Mouse (Mus musculus) retina, embryonic 14.5 days (tissue): Measurements from ENCODE around the gene Trim71.
A peak's percentile ranks its signal among the peaks of the same experiment; 100 is the strongest.

Experiments used
- DNase-seq: peaks from one replicate; pipeline ENCODE4 v3.0.0-alpha.2; 2015; ENCODE audit warnings: low spot score

Gene Trim71

DNA sequence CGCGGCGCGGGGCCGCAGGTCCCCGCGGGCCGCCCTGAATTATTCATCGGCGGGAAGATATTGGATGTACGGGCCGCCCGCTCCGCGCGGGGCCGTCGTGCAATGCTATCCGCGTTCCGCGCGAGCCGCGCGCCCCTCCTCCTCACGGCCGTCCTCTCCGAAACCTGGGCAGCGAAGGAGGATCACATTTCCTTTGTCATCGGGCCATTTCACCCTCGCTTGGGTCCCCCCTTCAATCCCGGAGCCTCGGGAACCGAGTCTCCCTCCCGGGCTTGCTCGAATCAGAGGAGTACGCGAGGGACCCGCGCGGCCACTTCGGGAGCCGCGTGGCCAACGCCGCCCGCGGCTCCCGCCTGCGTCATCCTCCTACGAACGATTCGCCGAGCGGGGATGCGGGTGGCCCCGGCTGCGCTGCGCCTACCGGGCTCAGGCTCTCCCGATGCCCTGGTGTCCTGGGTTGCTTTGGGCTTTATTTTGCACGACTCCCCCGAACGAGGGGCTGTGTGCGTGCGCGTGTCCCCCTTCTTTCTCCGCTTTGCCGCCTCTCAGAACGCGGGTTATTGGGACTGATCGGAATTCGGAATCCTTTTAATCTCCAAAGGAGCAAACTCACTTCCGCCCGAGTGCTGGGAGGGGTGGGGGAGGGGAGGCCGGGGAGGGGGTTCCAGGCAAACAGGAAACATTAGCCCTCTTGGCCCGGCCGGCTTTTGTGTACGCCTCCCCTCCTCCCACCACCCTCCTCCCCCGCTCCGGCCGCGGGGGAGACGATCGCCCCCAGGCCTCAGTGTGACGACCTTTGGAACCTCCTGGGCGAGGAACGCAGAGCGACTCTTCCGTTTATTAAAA lies at the start of gene Trim71:
TSS of gene Trim71 (minus strand) at position 609 of the 846 bp plus-strand sequence.
- no peak for DNase-seq

DNA sequence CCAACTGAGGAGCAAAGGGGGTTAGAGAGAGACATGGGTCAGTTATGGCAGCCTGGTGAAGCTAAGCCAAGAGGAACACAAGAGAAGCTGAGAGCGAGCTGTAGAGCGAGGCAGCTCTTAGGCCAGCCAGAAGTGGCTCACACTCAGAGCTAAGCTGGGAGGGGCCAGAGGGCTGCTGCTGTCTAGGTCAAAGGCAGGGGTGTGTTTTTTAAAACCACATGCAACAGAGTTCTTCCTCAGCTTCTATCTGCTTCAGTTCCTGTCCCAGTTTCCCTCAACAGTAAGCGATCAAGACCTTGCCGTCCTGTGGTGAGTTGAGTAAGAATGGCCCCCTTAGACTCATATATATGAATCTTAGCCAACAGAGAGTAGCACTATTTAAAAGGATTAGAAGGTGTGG lies 48.9 kb upstream of the Trim71 start:
- no peak for DNase-seq

DNA sequence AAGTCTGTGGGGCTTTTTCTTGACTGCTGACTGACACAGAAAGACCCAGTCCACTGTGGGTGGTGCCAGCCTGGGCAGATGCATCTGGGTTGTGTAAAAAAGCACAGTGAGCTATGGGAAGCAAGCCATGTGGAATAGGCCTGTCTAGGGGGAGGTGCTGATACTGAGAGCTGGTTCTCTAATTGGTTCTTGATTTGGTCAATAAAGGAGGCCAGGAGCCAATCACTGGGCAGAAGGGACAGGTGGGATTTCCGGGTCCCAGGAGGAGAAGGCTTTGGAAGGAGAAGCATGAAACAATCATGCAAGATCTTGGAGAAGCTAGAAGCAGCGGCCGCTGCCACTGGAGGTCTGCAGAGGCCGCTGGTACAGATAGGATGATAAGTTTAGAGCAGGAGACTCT lies 48.4 kb upstream of the Trim71 start:
- no peak for DNase-seq

DNA sequence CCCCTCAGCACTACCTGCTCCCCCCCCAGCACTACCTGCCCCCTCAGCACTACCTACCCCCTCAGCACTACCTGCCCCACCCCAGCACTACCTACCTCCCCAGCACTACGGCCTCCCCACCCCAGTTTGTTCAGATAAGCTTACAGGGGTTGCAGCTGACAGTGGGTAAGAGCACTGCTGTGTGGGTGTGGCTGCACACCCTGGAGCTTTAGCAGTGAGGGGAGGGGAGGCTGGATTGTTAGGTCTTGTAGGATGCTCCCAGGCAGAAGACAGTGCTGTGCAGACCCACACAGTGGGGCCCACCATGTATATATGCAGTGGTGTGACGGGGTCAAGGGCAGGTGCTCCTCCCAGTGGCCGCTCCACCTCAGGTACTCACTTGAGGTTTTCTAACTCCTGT lies 46.1 kb upstream of the Trim71 start:
- no peak for DNase-seq

DNA sequence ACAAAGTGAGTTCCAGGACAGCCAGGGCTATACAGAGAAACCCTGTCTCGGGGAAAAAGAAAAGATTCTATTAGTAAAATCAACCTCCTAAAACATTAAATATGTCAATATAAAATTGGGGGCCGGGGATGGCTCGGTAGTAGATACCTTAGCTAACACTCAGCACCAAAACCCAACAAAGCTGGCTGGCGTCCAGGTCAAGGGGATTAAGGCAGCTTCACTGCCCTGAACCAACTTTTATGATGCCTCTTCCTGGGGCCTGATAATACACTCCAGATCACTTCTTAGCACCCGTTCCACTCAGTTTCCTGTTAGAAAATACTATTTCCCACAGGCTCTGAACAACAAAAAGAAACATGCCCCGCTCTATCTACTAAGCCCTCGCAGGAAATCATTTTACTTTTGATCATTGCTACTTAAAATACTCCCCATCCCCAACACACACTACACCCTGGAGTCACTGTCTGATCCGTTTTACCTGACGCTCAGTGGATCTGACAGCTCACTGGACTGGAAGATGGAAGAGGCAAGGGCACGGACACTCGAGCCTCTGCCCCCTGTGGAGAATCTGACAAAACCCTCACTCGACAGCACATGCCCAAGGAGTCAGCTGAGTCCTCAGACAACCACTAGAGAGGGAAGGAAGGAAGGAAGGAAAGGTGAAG lies 39.8 kb upstream of the Trim71 start:
- DNase-seq, result peak; percentile 95

DNA sequence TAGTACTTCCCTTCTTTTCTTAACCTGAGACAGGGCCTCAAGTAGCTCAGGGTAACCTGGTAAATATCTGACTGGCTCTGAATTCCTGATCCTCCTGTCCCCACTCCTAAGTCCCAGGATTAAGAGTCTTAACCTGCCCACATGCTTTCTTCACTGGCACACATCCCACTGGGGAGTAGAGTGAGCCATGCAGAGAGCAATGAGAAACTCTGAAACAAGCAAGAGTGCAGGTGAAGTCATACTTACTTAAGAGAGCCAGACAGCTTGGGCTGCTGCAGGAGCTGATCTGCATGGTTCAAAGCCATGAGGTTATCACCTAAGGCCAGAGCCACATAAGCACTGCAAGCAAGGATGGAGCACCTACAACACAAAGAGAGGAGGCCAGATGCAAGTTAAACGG lies 36.9 kb upstream of the Trim71 start:
- no peak for DNase-seq

DNA sequence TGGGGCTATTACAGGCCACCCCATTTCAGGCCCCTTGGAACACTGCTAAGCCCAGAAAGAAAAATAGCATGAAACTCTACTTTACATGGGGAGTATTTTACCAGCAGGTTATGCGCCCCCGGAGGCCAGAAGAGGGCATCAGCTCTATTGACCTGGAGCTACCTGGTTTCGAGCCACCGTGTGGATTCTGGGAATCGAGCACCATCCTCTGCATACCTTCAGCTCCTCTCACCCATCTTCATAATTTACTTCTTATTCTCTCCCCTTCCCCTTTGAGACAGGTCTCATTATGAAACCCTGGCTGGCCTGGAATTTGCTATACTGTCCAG lies 20.8 kb upstream of the Trim71 start:
- DNase-seq, result peak; percentile 22

DNA sequence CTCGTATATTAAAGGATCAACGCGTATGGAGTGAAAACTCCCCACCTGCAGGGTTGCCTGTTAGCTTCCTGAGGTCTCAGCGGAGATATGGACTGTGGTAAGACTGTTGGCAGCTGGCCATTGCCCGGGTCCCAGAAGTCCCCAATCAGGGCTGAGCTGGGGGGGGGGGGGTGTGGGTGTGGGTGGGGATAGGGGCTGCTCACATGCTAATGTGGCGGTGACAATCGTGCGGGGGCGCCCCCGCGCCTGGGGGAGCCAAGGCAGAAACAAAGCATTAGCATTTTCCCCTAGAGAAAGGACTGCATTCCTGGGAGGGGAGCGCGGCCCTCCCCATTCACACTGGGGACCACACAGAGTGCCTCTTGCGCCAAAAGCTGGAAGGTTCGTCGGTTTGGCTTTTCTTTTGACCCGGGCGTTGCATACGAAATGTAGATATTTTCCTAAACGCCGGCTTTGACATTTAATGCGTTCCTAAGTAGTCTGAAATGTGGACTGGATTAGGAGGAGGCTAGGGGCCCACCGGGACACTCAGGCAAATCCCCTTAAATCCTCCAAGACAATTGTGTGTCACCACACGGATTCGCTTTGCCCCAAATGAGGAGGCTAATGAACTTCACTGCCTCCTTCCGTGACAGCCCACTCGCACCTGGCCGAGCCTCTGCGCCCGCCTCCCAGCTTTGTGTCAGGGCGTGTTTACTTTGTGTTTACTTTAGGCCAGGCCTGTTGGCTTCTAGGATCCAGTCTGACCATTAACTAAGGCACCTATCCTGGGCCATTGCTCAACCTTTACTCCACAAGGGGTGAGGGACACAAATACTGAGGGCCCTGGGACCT lies 20.2 kb upstream of the Trim71 start:
- no peak for DNase-seq

DNA sequence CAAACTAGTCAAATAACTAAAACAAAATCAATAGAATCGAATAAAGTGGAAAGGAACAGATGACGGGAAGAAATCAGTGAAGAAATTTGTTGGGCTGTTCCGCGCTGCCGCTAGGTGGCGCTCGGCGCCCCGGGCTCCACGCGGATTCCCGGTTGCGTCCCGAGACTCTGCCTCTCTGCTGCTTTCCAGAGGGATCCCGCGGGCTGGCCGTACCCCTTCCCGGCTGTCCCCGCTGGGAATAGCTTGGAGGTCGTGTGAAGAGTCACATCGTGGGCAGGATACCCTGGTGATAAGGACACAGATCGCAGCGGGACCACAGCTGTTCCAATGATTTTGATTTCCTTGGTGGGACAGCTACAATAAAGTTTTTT lies 19.6 kb upstream of the Trim71 start:
- DNase-seq, result peak; percentile 88

DNA sequence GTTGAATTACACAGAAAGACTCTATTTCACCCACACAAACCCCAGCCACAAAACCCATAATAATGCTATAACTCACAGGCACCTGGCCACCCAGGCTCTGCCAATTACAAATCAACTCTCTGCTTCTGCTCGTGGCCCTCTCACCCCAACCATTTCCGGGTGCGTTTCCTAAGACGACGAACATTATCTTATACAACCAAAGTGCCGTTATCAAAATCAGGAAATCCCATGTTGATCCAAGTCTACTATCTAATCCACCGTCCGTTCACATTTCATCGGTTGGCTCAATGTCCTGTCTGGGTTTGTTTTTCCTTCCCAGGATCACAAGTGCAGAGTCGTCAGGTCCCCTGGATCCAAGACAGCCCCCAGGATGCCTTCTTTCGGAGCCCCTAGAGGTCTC lies 14.5 kb upstream of the Trim71 start:
- no peak for DNase-seq

DNA sequence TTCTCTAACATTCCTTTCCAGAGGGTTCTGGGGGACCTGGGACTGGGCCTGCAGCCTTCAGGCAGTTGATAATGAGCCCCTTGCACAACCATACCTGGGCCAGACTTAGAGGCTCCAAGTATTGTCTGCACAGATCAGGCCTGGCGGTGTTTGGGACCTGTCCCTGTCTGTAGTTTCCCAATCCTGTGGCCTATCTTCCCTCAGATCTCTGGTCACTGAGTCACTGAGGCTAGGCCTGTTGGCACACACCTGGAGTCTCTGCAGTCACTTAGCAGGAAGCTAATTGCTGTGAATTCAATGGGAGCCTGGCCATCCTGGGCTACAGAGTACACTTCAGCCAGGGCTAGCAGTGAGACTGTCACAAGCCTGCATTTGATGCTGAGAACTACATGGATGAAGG lies 11.8 kb upstream of the Trim71 start:
- DNase-seq, result no peak

DNA sequence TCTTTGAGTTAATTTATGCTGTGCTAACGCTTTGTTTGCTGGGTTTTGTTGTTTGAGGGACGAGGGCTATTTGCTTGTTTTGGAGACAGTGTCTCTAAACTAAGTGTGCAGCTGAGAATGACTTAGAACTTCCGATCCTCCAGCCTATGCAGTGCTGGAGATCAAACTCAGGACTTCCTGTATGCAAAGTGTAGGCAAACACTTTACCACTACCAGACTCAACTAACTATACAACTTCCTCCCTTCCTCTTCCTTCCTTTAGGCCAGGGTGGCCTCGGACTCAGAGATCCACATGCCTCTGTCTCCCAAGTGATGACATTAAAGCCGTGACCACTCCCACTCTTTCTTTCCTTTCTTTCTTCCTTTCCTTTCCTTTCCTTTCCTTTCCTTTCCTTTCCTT lies 9.4 kb upstream of the Trim71 start:
- no peak for DNase-seq

DNA sequence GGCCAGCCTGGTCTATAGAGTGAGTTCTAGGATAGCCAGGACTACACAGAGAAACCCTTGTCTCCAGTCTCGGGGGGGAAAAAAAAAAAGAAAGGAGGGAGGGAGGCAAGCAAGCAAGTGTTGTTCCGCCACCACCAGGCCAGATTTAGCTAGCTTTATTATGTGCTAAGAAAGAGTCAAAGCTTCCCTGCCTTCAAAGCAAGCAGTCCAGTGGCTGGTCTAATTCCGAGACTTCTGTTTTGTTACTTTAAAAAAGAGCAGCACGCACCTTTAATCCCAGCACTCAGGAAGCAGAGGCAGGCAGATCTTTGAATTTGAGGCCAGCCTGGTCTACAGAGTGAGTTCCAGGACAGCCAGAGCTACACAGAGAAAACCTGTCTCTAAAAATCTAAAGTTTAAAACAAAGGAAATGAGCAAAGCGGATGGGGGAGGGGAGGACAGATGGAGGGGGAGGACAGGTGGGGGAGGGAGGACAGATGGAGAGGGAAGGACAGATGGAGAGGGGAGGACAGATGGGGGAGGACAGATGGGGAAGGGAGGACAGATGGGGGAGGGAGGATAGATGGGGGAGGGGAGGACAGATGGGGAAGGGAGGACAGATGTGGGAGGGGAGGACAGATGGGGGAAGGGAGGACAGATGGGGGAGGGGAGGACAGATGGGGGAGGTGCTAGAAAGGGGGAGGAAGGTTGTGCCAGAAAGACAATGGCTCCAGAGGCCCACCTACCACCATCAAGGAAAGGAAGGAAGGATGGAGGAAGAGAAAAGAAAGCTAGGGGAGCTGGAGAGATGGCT lies 4.7 kb upstream of the Trim71 start:
- no peak for DNase-seq

DNA sequence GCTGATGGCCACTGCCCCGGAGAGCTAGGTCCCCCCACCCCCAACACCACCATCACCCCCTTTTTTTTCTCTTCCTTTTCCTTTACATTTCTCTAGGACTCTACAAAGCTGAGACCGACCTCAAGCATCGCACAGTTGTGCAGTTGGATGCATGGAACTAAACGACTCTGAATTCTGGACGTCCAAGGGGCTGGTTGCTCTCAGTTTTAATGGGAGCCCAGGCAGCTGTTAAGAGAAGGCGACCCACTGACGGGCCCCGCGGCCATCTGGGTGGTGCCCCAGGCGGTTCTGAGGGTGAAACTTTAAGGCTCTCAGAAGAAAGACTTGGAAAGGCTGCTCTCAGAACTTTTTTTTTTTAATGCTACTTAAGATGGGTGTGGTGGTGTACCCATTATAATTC lies 498 bp upstream of the Trim71 start:
- DNase-seq, result no peak

DNA sequence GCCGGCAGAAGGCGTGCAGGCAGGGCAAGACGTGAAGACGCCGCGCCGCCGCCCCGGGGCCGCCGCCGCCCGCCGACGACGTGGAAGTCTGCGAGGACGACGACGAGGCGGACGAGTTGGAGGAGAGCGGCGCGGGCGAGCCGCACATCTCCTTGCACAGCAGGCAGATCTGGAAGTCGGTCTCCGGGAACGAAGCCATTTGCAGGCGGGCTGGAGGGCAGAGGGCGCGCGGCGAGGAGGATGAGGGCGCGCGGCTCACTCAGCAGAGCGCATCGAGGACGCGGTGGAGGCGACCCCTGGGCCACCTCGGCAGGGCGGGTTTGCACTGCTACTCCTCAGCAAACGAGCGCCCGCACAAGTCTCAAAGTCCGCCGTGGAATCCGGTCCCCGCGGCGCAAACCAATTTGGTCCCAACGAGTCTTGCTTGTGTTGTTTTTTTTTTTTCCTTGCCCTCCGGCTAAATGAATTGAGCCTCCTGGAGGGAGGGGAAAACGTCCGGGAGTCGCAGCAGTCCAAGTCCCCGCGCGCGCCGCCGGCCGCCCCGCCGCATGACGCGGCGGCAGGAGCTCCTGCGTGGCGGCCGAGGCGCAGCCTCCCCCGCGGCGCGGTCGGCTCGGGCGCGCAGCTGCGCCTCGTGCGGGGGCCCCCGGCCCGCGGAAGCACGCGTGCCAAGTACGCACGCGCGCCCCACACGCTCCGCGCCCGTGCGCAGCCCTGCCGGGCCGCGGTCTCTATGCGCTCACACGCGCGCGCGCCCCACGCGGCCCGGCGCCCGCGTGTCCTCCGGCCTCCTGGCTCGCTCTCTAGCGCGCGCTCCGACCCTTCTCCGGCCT lies 1.0 kb downstream of the Trim71 start:
- DNase-seq, result peak; percentile 71

DNA sequence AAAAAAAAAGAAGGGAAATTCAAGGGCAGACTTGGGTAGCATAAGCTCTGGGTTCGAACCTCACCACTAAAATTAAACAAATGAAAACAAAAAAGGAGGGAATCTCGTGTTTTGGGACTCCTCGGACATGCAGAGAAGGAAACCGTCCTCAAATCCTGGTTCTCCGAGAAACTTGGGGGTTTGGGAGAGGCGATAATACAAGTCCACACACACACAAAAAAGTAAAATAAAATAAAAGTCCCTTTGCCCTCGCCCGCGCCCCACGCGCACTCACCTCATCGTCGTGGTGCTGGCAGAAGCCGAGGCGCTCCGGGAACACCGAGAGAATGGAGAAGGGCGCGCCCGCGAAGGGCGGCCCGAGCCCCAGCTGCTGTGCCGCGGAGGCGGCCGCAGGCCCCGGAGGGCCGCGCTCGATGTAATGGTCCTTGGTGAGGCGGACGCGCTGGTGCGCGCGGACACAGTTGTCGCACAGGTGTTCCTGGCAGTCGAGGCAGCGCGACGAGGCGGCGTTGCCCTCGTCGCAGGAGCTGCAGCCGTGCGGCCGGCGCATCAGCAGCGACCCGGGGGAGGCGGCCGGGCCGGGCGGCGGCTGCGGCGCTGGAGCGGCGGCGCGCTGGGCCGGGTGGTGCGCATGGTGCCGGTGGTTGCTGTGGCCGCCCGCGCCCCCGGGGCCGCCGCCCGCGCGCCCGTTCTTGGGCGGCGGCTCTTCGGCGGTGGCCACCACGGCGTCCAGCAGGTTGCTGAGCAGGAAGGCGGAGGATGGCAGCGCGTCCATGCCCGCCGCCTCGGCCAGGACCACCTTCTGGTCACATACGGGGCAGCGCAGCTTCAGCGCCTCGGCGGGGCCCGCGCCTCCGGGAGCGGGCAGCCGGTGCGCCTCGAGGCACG lies 1.9 kb downstream of the Trim71 start:
- DNase-seq, result peak; percentile 60

DNA sequence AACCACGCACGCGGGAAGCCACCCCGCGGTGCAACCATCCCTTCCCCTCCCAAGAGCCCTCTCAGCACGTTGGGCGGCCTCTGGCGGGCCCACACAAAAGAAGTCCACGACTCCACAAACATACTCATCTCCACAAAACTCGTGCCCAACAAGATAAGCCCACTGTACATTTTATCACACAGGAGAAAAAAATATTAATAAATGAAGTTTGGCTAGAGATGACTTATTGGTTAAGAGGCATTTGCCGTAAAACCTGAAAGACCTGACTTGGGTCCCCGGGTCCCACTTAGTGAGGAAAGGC lies 2.5 kb downstream of the Trim71 start:
- DNase-seq, result peak; percentile 56

DNA sequence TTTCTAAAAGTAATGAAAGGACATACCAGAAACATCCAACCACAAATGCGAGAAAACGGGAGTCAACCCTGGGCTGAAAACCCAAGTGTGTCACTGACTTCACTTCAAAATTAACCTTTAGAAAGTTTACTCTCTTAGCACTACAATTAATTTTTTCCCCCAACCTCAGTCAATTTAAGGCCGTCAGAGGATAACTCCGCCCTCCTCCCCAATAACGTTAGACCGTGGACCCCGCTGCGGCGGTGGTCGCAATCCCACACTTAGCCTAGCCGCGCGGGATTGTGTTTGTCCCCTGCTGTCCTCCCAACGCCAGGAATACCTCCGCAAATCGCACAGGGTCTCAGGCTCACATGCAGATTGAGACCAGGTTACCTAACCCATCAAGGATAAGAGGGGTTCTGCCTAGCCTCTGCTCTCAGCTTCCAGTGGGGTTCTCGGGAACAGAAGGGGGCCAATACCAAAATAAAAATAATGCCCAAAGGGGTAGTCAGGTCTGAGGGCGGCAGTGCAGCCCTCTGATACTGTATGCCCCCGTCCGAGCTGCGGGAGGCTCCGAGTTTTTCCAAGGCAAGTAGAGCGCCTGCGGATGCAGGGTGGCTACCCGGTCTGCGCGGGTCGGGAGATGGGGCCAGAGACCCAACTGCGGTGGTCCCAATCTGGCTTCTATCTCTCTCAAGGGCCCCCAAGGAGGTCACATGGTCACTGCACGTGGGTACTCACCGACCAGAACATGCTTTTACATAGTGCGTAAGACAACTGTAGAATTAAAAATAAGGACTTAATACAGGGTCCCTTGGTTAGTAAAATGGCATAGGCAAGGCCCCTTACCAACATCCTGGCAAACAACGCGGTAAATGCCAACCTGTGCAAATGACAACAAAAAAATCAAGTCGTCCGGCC lies 3.1 kb downstream of the Trim71 start:
- peak; percentile 51 for DNase-seq

DNA sequence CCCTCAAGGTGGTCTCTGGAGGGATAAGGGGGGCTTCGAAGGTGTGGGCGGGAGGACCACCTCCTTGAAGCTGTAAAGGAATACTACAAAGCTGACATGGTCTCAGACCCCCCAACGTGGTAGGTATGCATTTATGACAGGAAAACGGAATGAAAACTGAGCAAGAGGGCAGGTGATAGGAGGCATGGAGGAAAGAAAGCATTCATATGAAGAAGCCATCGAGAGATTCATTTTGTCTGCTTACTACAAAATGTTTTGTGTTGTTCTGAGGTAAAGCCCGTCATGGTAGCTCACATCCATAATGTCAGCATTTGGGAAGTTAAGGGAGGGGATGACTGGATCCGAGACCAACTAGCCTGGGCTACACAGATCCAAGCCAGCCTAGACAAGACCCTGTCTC lies 4.0 kb downstream of the Trim71 start:
- no peak for DNase-seq
